Mouse (Mus musculus) megakaryocyte, embryonic 14.5 days (primary cell): ENCODE results near the gene Sav1.

ENCODE experiments used
- FLI1 ChIP-seq: IDR thresholded peaks from 2 replicates; pipeline ENCODE4 v1.6.1; 2012; ENCODE audit warnings: low read length, inconsistent platforms, mixed read lengths
- GATA1 ChIP-seq: IDR thresholded peaks from 3 replicates; pipeline ENCODE4 v1.6.1; 2012; ENCODE audit warnings: mixed read lengths, low read length, inconsistent platforms, borderline replicate concordance

GRCm38 (mm10) chr12:69986786-69987497 is at the start of gene Sav1:
- TF ChIP-seq GATA1 (no peak), FLI1 (no peak)
